Mouse (Mus musculus) urinary bladder, postnatal 14 days (tissue): Measurements from ENCODE around the gene Bzw1.
"Not testable (repeated sequence)": the region's sequence is repeated elsewhere in the genome, so short reads cannot be mapped to it uniquely, and the experiment has no call there.

Experiments used
- DNase-seq: peaks from one replicate; pipeline ENCODE4 v3.0.0; 2021; ENCODE audit warnings: low spot score

Bzw1 gene

GRCm38 (mm10) chr1:58392652-58393283, at the start of gene Bzw1:
TSS of gene Bzw1 (plus strand) at chr1:58392898.
- peak; percentile 94 for DNase-seq

GRCm38 (mm10) chr1:58343861-58344260, 48.8 kb upstream of the Bzw1 start:
- no peak for DNase-seq

GRCm38 (mm10) chr1:58344570-58344969, 48.1 kb upstream of the Bzw1 start:
- DNase-seq = no peak

- DNase-seq = no peak
These were observed 46.5 kb upstream of the Bzw1 start for GRCm38 (mm10) chr1:58346159-58346558.

GRCm38 (mm10) chr1:58348712-58349111, 44.0 kb upstream of the Bzw1 start:
- DNase-seq = no peak

GRCm38 (mm10) chr1:58353238-58353893, 39.3 kb upstream of the Bzw1 start:
- peak; percentile 27 for DNase-seq

- DNase-seq = peak; percentile 74
These were observed 33.5 kb upstream of the Bzw1 start for GRCm38 (mm10) chr1:58358958-58359901.

GRCm38 (mm10) chr1:58362296-58362695, 30.4 kb upstream of the Bzw1 start:
- DNase-seq = peak; percentile 19

GRCm38 (mm10) chr1:58364551-58364950, 28.1 kb upstream of the Bzw1 start:
- DNase-seq = no peak

GRCm38 (mm10) chr1:58365829-58366228, 26.9 kb upstream of the Bzw1 start:
- DNase-seq = no peak

- DNase-seq = peak; percentile 39
These were observed 25.8 kb upstream of the Bzw1 start for GRCm38 (mm10) chr1:58366737-58367471.

- DNase-seq = no peak
These were observed 23.0 kb upstream of the Bzw1 start for GRCm38 (mm10) chr1:58369716-58370115.

GRCm38 (mm10) chr1:58374266-58374665, 18.4 kb upstream of the Bzw1 start:
- not testable (repeated sequence) for DNase-seq

GRCm38 (mm10) chr1:58375574-58376147, 17.0 kb upstream of the Bzw1 start:
- DNase-seq = no peak

GRCm38 (mm10) chr1:58382586-58383281, 10.0 kb upstream of the Bzw1 start:
- DNase-seq = no peak

GRCm38 (mm10) chr1:58391421-58392267, 1.1 kb upstream of the Bzw1 start:
- DNase-seq = no peak

GRCm38 (mm10) chr1:58392268-58392651, 438 bp upstream of the Bzw1 start:
- no peak for DNase-seq

- DNase-seq = peak; percentile 55
These were observed 842 bp downstream of the Bzw1 start for GRCm38 (mm10) chr1:58393284-58394195.

- DNase-seq = no peak
These were observed 2.6 kb downstream of the Bzw1 start for GRCm38 (mm10) chr1:58395341-58395740.
